Mouse (Mus musculus) Muller cell, postnatal 12 days (primary cell): ENCODE data around the gene Trarg1.
"Not testable (repeated sequence)": the region's sequence is repeated elsewhere in the genome, so short reads cannot be mapped to it uniquely, and the experiment has no call there.

Experiments
- DNase-seq: peaks from one replicate; pipeline ENCODE4 v3.0.0-alpha.2; 2015; ENCODE audit errors: inconsistent ontology term

Trarg1 gene

DNA sequence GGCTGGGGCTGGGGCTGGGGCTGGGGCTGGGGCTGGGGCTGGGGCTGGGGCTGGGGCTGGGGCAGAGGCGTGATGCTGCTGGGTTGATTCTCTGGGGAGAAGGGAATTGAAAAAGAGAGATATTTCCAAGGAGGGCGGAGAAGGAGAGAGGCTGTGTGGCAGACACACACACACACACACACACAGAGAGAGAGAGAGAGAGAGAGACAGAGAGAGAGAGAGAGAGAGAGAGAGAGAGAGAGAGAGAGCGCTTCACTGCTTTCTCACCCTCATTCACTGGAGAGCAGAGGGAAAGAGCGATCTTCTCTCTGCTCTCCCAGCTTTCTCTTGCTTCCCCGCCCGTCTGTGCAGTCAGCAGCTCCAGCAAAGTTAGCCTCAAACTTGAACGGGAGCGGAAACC is at the start of gene Trarg1:
TSS of gene Trarg1 (plus strand) at position 301 of the 400 bp plus-strand sequence.
- DNase-seq = not testable (repeated sequence)

DNA sequence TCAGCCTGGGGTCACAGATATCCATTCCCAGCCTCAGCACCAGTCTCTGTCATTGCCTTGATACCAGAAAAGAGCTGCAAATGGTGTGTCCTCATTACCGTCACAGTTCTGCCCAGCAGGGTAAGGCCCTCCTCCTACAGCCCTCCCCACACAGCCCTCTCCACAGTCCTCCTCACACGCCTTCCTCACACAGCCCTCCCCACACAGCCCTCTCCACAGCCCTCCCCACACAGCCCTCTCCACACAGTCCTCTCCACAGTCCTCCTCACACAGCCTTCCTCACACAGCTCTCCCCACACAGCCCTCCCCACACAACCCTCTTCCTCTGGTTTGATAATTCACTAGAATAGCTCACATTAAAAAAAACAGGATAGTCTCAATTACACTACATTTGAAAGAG is 49.6 kb upstream of the Trarg1 start:
- no peak for DNase-seq

GRCm38 (mm10) chr11:76630487-76630886 is 49.1 kb upstream of the Trarg1 start:
- DNase-seq = no peak

GRCm38 (mm10) chr11:76639269-76639985 is 40.2 kb upstream of the Trarg1 start:
- DNase-seq = no peak

DNA sequence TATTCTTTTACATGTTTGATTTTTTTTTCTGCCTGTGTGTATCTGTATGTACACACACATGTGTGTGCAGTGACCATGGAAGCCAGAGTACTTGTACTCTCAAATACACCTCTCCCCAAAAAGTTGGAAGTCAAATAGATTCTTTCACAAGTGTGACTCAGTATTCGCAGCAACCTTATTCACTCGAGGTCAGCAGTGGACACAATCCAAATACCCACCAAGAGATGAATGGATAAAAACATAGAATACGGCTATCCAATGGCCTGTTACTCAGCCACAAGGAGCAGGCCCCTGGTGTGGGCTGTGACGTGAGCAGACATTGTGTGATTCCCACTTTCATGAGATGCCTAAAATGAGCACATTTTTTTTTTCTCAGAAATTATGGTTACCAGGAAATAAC is 39.4 kb upstream of the Trarg1 start:
- DNase-seq = no peak

DNA sequence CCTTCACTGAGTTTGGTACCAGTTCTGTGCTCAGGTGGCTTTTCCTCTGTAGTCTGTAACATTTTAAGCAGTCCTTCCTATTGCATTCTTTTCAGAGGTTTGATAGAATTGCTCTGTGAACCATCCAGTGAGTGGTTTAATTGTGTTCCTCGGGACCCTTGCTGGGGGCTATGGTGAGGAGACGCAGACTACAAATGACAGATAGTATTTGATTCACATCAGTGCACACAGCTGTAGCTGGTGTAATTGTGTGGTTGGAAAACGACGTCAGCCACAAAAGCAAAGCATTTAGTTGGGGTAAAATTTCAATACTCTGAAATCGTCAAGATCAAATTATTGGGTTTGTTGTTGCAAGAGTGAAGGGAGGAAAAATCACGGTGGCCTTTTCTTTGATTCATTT is 35.4 kb upstream of the Trarg1 start:
- DNase-seq = peak; percentile 36

GRCm38 (mm10) chr11:76645036-76645435 is 34.6 kb upstream of the Trarg1 start:
- DNase-seq = no peak

DNA sequence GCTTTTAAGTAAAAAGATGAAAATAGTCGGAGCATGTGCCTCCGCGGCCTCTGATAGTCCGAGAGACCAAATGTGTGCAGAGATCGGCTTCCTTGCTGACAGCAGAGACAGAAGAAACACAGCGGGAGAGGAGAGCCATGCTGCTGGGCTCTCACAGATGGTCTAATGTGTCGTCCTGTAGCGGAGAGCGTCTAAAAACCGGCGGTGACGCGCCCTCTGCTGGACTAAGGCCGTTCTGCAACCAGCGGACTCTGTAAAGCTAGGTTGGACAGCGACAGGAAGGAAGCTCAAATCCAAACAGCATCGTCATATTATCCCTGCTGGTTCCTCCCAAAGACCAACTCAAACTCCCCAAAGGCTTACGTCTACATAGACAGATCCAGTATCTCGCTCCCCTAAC is 33.7 kb upstream of the Trarg1 start:
- DNase-seq = peak; percentile 82

DNA sequence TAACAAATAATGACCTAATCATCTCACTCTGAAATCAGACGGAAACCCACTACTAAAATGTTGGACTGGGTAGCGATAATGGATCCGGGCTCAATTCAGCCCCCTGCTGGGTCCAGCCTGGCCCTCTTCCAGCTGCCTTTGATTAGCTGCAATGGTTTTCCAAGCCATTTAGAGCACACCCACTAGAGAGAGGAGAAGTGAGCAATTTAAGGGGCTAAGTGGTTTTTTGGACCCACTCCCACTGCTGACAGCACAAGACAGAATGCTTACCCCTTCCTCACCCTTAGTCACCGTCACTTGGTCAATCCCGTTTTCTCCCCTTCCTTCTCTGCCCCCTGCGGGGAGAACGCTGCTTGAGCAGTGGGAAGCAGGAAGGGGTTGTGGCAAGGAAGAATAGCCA is 32.5 kb upstream of the Trarg1 start:
- DNase-seq = peak; percentile 59

DNA sequence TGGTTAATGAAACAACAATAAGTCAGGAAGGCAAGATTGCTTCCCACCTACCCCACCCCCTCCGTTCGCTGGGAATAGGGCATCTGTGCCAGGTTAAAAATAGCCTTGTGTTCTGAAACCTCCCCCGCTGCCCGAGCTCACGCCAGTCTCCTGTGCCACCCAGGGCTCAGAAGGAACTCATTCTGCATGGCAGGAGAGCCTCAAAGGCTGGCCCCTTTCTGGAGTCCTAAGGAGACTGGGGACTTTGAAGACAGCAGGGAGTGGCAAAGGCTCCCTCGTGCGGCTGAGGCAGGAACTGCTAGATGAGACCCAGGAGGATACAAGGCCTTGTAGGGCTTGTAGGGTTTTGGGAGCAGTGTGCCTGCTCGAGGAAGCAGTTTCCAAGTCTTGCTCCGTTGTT is 32.1 kb upstream of the Trarg1 start:
- peak; percentile 66 for DNase-seq

GRCm38 (mm10) chr11:76650862-76651560 is 28.6 kb upstream of the Trarg1 start:
- no peak for DNase-seq

GRCm38 (mm10) chr11:76652838-76653334 is 26.7 kb upstream of the Trarg1 start:
- DNase-seq = no peak

GRCm38 (mm10) chr11:76655106-76655505 is 24.5 kb upstream of the Trarg1 start:
- no peak for DNase-seq

GRCm38 (mm10) chr11:76657450-76657970 is 22.1 kb upstream of the Trarg1 start:
- no peak for DNase-seq

GRCm38 (mm10) chr11:76659138-76659930 is 20.3 kb upstream of the Trarg1 start:
- no peak for DNase-seq

DNA sequence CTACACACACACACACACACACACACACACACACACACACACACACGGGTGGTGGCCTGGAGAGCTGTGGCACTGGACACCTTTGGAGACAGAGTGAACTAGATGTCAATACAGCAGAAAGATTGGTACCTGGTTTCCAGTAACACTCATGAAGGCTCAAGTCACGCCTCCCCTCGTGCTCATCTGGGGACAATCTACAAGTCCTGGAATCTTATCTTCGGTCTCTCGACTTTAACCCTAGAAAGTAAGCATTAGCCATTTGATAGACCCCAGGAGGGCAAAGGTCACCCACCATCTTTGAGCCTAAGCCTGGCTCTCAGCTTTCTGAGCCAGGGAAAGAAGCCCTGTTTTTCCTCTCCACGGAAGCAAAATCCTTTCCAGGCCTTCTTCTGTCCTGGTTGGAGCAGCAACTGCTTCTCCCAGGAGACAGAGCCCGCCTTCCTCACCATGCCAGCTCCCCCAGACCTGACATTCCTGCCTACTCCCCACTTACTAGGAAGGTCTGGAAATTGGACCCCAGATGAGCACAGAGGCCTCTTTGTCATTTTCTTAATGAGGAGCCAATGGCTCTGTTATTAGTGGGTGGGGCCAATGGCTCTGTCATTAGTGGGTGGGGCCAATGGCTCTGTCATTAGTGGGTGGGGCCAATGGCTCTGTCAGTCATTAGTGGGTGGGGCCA is 17.7 kb upstream of the Trarg1 start:
- no peak for DNase-seq

DNA sequence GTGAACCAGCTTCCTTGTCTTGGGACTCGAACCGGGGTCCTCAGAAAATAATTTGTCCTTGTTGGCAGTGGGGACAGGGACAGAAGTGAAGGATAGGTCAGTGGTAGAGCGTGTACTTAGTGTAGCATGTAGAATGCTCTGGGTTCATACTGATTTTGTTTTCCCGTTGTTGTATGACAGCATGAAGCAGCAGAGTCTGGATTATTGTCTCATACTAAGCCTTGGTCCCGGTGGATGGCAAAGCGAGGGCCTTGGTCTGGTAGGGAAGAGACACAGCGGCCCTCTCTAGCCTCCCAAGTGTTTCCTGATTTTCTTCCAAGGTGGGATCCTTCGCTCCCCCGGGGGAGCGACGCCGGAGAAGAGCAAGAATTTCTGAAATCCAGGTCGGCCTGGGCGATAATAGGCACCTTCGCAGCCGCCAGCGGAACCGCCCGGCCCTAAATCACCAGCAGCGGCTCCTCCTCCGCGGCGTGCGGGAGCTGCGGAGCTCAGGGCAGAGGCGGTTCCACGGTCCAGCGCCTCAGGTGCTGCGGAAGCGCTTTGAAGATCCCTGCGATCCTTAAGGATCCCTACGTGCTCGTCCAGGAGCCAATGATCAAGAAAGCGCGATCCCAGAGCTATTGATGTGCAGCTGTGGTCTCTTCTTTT is 13.5 kb upstream of the Trarg1 start:
- DNase-seq = no peak

GRCm38 (mm10) chr11:76667807-76668206 is 11.8 kb upstream of the Trarg1 start:
- no peak for DNase-seq

GRCm38 (mm10) chr11:76671871-76672475 is 7.6 kb upstream of the Trarg1 start, which contains the start of gene Bhlha9:
Gene Bhlha9 (plus strand): TSS chr11:76672470.
- DNase-seq = no peak

DNA sequence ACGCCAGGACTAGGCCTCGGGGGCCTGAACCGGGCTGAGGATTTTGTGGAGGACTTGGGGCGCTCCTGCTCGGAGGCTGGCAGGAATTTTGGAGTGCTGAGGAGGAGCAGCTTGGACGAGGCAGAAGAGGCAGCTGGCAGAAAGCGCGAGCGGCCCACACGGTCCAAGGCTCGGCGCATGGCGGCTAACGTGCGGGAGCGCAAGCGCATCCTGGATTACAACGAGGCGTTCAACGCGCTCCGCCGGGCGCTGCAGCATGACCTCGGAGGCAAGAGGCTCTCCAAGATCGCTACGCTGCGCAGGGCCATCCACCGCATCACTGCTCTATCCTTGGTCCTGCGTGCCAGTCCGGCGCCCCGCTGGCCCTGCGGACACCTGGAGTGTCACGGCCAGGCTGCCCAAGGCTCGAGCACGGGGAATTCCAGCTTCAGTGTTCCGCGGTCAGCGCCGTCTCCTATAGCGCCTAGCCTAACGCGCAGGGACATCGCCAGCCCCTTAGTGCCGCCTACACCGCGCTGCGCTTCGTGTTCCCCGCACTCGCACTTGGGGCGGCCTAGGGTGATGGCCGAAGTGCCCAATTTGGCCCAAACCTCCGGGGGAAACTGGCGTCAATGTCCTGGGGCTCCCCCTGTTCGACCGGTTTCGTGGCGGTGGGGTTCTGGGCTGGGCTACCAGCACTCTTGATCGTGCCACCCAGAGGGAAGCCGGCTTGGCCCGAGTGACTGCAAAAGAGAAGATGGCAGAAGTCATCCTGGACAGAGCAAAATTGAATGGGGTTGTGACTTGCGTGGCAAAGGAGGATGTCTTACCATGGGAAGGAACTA is 6.8 kb upstream of the Trarg1 start:
- DNase-seq = peak; percentile 29
